Mouse (Mus musculus) cerebellum, postnatal 4 days (tissue): ENCODE results near the gene C7.

Experiments used
- DNase-seq, 2 experiments: peaks; one replicate each; pipeline ENCODE4 v3.0.0; 2022; ENCODE audit warnings: low spot score in 2 of 2, mixed read lengths in 1 of 2

The C7 gene

DNA sequence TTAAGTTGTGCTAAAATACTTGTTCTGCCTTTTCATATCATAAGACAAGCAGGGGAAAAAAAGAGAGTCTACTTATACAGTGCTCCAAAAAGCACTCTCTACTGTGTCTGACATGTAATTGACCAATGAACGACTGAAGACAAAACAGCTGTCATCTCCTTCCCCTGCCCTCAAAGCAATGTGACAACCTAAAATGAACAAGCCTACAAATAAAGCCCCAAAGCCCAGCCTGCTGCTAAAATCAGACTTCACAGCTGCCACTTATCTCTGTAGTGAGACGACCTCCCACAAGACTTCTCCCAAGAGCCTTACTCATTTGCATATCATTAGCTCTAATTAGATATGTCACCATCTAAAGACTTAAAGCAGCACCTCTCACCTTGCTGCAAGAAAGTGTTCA lies 60.6 kb downstream of the C7 start:
- DNase-seq = no peak

DNA sequence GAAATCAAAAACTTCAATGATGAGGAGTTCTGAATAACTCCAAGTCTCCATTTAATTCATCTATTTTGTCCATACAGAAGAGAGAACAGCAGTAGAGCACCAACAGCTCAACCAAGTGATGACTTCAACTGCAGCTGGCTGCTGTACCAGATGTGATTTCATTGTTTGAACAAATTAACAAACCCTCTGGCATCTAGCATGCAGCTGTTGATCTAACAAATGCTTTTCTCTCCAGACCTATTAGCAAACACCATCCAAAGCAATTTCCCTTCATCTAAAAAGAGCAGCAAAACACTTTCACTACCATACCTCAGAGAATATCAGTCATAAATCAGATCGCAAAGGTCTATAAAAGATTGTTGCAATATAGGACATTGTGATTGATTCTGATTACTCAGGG lies 90.2 kb downstream of the C7 start:
- DNase-seq = no peak
